Mouse (Mus musculus): ENCODE measurements around the gene Ly75.

Gene Ly75

GRCm38 (mm10) chr2:60375126-60375525 lies 8.0 kb downstream of the Ly75 start:
- no peak for DNase-seq (ENCODE audit: low read depth)

- DNase-seq (ENCODE audit: low read depth): no peak
These were observed 12.9 kb downstream of the Ly75 start for GRCm38 (mm10) chr2:60370188-60370587.

GRCm38 (mm10) chr2:60369454-60369853 lies 13.6 kb downstream of the Ly75 start:
- no peak for DNase-seq (ENCODE audit: low read depth)

- DNase-seq (ENCODE audit: low read depth): no peak
These were observed 15.2 kb downstream of the Ly75 start for GRCm38 (mm10) chr2:60367871-60368270.

- no peak for DNase-seq (ENCODE audit: low read depth)
These were observed 15.9 kb downstream of the Ly75 start for GRCm38 (mm10) chr2:60367204-60367603.

GRCm38 (mm10) chr2:60365820-60366610 lies 17.1 kb downstream of the Ly75 start:
- no peak for DNase-seq (ENCODE audit: low read depth)

- no peak for DNase-seq (ENCODE audit: low read depth)
These were observed 17.8 kb downstream of the Ly75 start for GRCm38 (mm10) chr2:60365138-60365775.

- no peak for DNase-seq (ENCODE audit: low read depth)
These were observed 21.0 kb downstream of the Ly75 start for GRCm38 (mm10) chr2:60362146-60362545.

- no peak for DNase-seq (ENCODE audit: low read depth)
These were observed 23.3 kb downstream of the Ly75 start for GRCm38 (mm10) chr2:60359796-60360195.

- DNase-seq (ENCODE audit: low read depth): no peak
These were observed 27.8 kb downstream of the Ly75 start for GRCm38 (mm10) chr2:60355388-60355683.

- peak; percentile 8 for DNase-seq (ENCODE audit: low read depth)
These were observed 28.3 kb downstream of the Ly75 start for GRCm38 (mm10) chr2:60354541-60355387.

GRCm38 (mm10) chr2:60352296-60352695 lies 30.8 kb downstream of the Ly75 start:
- no peak for DNase-seq (ENCODE audit: low read depth)

- DNase-seq (ENCODE audit: low read depth): no peak
These were observed 31.3 kb downstream of the Ly75 start for GRCm38 (mm10) chr2:60351781-60352180.

GRCm38 (mm10) chr2:60347875-60348274 lies 35.2 kb downstream of the Ly75 start:
- no peak for DNase-seq (ENCODE audit: low read depth)

- DNase-seq (ENCODE audit: low read depth): no peak
These were observed 36.6 kb downstream of the Ly75 start for GRCm38 (mm10) chr2:60346531-60346930.

GRCm38 (mm10) chr2:60345717-60346116 lies 37.4 kb downstream of the Ly75 start:
- DNase-seq (ENCODE audit: low read depth): no peak

GRCm38 (mm10) chr2:60343607-60344289 lies 39.4 kb downstream of the Ly75 start:
- DNase-seq (ENCODE audit: low read depth): no peak

- DNase-seq (ENCODE audit: low read depth): no peak
These were observed 40.8 kb downstream of the Ly75 start for GRCm38 (mm10) chr2:60342107-60342880.

- DNase-seq (ENCODE audit: low read depth): no peak
These were observed 45.2 kb downstream of the Ly75 start for GRCm38 (mm10) chr2:60337937-60338336.

- DNase-seq (ENCODE audit: low read depth): no peak
These were observed 54.5 kb downstream of the Ly75 start for GRCm38 (mm10) chr2:60328641-60329040.

GRCm38 (mm10) chr2:60327581-60327980 lies 55.5 kb downstream of the Ly75 start:
- DNase-seq (ENCODE audit: low read depth): no peak

GRCm38 (mm10) chr2:60326948-60327347 lies 56.2 kb downstream of the Ly75 start:
- no peak for DNase-seq (ENCODE audit: low read depth)
